Mouse (Mus musculus): ENCODE measurements at regions not wholly inside any gene's neighbourhood (a gene's known extent, or its start where the extent isn't known, plus 50 kb on each side); places are given as distances from the start of the nearest gene placed in this dataset.

DNA sequence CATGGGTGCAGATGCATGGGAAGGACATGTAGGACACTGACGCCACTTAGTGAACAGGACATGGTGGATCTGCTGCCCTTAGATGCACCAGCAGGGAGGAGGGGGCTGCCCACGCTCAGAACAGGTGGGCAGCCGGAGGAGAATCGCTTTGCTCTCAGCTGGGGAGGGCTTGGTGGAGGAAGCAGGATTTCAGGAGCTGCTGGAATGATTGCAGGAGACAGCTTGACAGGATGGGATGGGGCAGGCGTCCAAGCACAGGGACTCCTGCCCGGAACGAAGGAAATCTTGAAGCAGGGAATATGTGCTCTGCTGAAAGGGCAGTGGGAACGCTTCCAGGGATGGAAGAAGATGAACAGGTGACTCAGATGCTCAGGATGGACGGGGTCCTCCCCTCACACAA lies 773.9 kb upstream of the Car8 start:
- peak; percentile 80 for ATAC-seq (ENCODE audit: insufficient number of reproducible peaks, low FRiP score, low TSS enrichment)

DNA sequence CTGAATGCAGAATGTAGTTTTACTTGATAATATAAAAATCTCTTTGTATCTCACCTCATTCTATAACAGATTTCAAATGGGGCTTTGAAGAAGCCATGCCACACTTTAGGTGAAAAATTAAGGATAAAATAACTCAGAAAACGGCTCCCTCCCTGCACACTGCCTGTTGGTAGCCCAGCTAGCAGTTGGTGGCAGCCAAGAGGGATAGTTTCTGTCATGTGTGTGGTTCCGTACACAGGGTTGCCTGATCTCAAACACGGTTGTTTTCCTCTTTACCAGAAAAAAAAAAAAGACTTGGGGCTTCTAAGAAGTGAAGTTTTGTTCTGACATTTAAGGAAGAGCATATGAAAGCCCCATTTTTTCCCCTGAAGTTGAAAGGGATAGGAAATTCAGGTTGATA lies 773.1 kb upstream of the Car8 start:
- ATAC-seq (ENCODE audit: insufficient number of reproducible peaks, low FRiP score, low TSS enrichment) = no peak

DNA sequence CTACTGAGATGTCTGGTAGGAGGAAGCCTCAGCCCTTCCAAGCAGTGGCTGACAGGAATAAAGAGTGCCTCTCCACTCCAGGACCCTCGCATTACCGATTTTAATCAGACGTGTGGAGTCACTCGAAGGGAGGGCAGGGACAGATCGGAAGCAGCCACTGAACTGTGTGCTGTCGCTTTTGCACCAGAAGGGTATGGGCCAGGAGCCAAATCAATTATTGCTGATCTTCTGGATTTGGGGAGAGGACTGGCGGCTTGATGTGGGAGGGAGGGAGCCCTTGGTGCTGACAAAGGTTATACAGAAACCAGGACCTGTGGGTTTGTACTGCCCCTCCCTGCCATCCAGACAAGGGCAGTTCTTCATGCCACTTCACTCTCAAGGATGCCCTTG lies 772.3 kb upstream of the Car8 start:
- ATAC-seq (ENCODE audit: insufficient number of reproducible peaks, low FRiP score, low TSS enrichment) = no peak

DNA sequence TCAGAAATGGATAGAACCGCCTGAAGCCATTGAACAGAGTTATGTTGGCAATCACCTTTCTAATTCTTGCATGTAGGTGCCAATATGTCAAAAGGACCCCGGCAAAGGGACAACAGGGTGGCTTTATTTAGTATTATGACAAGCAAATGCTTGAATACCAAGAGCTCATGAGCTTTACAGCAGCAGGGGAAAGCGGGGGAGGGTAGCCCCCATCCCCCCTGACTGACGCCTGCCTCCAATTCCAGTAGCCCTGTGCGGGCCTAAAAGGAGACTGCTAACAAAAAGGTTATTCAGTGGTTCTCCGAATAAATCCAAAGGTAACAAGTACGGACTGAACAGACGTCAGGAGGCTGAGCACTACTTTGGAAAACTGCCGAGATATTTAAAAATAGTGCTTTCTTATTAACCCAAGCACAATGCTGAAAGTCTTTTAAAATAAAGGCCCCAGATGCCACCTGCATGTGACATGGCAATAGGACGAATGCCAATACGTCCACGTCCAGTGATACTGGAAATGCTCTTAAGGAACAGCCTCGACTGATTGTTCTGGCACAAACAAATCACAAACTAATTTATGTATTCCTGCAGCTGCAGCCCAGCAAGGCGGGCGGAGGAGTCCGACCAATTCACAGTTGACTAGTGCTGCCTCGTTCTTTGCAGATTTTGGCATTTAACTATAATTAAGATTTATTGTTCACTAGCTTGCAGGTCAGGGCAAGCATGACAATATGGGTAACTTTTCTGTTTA lies 771.7 kb upstream of the Car8 start:
- no peak for ATAC-seq (ENCODE audit: insufficient number of reproducible peaks, low FRiP score, low TSS enrichment)

GRCm38 (mm10) chr4:9009656-9010055 lies 770.8 kb upstream of the Car8 start:
- no peak for ATAC-seq (ENCODE audit: insufficient number of reproducible peaks, low FRiP score, low TSS enrichment)

DNA sequence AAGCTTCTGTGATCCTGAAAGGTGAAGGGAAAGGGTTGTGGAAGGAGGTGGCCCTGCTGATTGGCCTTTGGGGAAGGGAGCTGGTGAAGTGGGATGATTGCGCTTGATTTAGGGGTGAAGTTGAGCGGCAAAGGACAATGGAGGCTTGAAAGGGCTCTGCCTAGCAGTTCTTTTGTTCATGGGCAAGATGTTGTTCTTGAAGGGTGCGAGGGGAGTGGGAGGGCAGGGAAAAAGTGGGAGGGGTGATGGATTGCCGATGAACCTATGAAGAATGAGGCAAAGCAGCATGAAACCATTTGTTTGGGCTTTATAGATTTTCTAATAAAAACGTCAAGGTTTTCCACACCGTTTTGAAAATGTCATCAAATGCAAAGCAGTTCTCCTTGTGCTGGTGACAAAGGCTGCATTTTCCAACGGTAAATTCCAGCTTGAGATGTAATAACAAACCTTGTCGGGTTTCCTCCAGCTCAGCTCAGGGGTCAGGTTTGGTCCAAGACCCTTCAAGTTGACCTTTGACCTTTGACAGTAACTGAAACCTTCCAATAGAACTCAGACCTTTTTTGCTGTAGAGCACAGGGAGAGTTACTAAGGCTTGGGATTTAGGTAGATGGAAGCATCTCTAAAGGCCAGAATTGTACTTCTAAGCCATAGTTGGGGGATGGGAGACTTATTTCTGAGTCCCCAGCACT lies 767.2 kb upstream of the Car8 start:
- ATAC-seq (ENCODE audit: insufficient number of reproducible peaks, low FRiP score, low TSS enrichment) = no peak

DNA sequence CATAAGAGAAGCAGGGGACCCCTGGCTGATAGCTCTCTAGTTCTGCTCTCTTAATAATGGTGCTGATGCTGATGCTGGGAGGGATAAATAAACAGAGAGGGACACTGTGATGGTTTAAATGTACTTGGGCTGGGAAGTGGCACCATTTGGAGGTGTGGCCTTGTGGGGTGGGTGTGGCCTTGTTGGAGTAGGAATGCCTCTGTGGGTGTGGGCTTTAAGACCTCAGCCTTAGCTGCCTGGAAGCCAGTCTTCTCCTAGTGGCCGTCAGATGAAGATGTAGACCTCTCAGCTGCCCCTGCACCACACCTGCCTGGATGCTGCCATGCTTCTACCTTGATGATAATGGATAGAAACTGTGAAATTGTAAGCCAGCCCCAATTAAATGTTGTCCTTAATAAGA lies 765.0 kb upstream of the Car8 start:
- no peak for ATAC-seq (ENCODE audit: insufficient number of reproducible peaks, low FRiP score, low TSS enrichment)

DNA sequence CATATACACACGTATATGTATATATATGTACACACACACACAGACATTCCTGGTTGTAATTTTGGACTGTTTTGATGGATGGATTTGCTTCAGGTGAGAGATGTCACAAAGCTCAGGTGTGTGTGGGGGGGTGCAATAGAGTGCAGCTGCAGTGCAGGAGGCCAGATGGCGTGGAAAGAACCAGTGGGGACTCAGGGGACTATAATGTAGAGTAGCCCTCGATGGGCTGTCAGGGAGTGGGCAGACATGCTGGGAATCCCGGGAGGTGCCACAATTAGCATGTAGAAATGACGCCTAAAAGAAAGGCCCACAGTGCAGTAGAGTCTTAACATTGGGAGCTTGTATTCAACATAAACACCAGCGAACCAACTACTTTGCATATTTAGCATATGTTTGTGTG lies 763.5 kb upstream of the Car8 start:
- ATAC-seq (ENCODE audit: insufficient number of reproducible peaks, low FRiP score, low TSS enrichment) = no peak

- no peak for ATAC-seq (ENCODE audit: insufficient number of reproducible peaks, low FRiP score, low TSS enrichment)
Measured at GRCm38 (mm10) chr4:8998606-8999005, 759.8 kb upstream of the Car8 start.

DNA sequence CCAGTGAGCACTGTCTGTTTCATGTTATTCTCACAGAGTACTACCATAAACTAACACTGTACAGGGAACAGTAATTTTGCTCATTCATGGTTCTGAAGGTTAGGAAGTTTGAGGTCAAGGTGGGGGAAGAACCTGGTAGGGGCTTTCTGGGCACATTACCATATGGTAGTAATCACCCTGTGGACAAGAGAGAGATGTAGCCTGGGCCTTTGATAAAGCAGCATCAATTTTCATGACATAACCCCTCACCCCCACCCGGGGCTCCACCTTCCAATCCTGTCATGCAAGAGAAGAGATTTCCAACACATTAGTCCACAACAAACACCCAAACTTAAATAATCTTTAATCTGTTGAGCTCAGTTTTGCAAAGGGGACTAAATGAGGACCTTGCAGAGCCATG lies 753.3 kb upstream of the Car8 start:
- no peak for ATAC-seq (ENCODE audit: insufficient number of reproducible peaks, low FRiP score, low TSS enrichment)

DNA sequence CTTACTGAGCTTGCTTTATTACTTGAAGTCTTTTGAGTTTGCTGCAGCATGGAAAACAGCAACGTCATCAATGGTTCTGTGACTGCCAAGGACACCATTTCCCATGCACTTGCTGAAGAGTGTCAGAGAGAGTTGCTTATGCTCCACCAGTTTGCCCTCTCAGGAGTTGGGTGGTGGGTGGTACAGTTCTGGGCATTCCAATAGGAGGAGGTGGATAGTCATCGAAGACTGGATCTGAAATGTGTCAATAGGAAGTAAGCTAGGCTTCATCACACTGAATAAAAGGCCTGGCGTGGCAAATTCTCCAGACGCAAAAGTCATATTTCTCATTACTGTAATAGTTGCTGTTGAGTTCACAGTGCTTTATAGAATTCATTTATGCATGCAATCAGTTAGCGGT lies 751.7 kb upstream of the Car8 start:
- no peak for ATAC-seq (ENCODE audit: insufficient number of reproducible peaks, low FRiP score, low TSS enrichment)

GRCm38 (mm10) chr4:8989614-8990013 lies 750.8 kb upstream of the Car8 start:
- no peak for ATAC-seq (ENCODE audit: insufficient number of reproducible peaks, low FRiP score, low TSS enrichment)

GRCm38 (mm10) chr4:8989110-8989509 lies 750.3 kb upstream of the Car8 start:
- ATAC-seq (ENCODE audit: insufficient number of reproducible peaks, low FRiP score, low TSS enrichment) = no peak

- ATAC-seq (ENCODE audit: insufficient number of reproducible peaks, low FRiP score, low TSS enrichment) = no peak
Measured at GRCm38 (mm10) chr4:8988345-8988733, 749.5 kb upstream of the Car8 start.

- ATAC-seq (ENCODE audit: insufficient number of reproducible peaks, low FRiP score, low TSS enrichment) = no peak
Measured at GRCm38 (mm10) chr4:8987544-8988344, 748.9 kb upstream of the Car8 start.

DNA sequence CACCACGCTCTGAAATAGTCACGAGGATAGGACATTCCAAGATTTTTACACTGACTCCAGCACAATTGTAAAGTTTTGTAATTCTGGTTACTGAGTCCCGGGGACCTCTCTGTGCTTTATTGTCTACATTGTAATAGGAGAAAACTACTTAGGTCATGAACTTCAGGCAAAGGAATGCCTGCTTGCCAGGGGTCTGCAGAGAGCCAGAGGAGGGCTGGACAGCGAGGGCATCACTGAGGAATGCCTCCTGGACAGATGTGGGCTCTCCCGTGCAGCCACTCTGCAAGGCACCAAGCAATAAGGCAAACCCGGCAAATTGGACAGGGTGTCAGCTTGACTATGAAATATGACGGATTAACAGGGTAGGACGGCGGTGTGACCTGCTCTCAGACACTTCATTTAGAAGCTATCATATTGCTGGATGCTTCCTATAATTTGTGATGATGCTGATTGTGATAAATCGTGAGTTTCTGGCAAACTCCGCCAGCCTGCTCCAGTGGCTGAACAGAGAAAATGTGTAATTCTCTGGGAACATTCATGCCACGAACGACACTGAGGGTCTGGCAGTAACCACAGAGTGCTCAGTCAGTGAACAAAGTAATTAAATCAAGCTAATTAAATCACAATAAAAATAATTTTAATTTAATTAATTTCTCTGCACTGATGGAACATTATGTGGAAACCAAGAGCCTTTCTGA lies 747.7 kb upstream of the Car8 start:
- no peak for ATAC-seq (ENCODE audit: insufficient number of reproducible peaks, low FRiP score, low TSS enrichment)

GRCm38 (mm10) chr4:8984059-8984606 lies 745.3 kb upstream of the Car8 start:
- no peak for ATAC-seq (ENCODE audit: insufficient number of reproducible peaks, low FRiP score, low TSS enrichment)

GRCm38 (mm10) chr4:8978949-8979348 lies 740.1 kb upstream of the Car8 start:
- ATAC-seq (ENCODE audit: insufficient number of reproducible peaks, low FRiP score, low TSS enrichment) = no peak

- no peak for ATAC-seq (ENCODE audit: insufficient number of reproducible peaks, low FRiP score, low TSS enrichment)
Measured at GRCm38 (mm10) chr4:8969951-8970455, 731.2 kb upstream of the Car8 start.

DNA sequence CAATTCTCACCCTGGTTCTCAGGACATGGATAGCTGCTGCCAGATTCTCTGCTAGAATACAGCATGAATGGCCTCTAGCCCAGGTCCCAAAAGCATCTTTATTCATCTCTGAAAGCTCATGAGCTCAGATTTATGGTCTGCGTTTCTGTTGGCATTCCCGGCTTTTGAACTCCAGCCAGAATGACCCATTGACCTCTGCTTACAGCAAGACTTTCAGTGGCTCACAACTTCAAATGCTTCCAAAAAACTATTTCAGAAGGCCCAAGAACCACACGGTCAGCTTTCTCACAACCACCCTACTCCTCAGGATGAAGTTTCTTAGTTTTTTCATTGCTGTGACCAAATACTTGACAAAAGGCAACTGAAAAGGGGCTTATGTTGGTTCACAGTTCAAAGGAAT lies 729.9 kb upstream of the Car8 start:
- ATAC-seq (ENCODE audit: insufficient number of reproducible peaks, low FRiP score, low TSS enrichment) = no peak

Data from cerebellum, adult (tissue).